Mouse (Mus musculus): Measurements from ENCODE around the gene Exosc10. TPM values are rescaled to one million over a fixed set of nuclear protein-coding genes. Genes with fewer than 3 reads are reported as not detected.

Gene Exosc10
- polyA plus RNA-seq, 1 experiment: 53.7 TPM

GRCm38 (mm10) chr4:148602357-148603120, 44.3 kb downstream of the Exosc10 start, which contains the start of gene Masp2:
Gene Masp2 (plus strand): TSS chr4:148602554.
- no peak within 1 kb of the TSS for H3ac ChIP-seq (ENCODE audit: control insufficient read depth, insufficient read length, low read depth)
- no peaks in the 10 kb centered on the region for H3K27me3 ChIP-seq (ENCODE audit: control insufficient read depth, insufficient read depth, insufficient read length)
- H3K4me3 ChIP-seq (ENCODE audit: insufficient read depth, poor library complexity, severe bottlenecking): no peak within 1 kb of the TSS
- H3K79me3 ChIP-seq (ENCODE audit: low read depth): no peaks in the 10 kb centered on the region
- no peak for TF ChIP-seq MYOD1 (IDR thresholded peaks at IDR 0.05; ENCODE audit: control insufficient read depth, insufficient read length, low read depth)
- no peak for TF ChIP-seq CTCF (IDR thresholded peaks at IDR 0.05; ENCODE audit: control insufficient read depth, insufficient read depth, insufficient read length)
- no peak for TF ChIP-seq USF1 (IDR thresholded peaks at IDR 0.05; ENCODE audit: low read depth)
- TF ChIP-seq MYOG (IDR thresholded peaks at IDR 0.05; ENCODE audit: control insufficient read depth, extremely low read depth, insufficient read length): no peak
- no peak for TF ChIP-seq MAX (IDR thresholded peaks at IDR 0.05)
- no peak for TF ChIP-seq FOSL1 (IDR thresholded peaks at IDR 0.05; ENCODE audit: insufficient read depth, low read length, poor library complexity, severe bottlenecking)
- TF ChIP-seq CEBPB (IDR thresholded peaks at IDR 0.05; ENCODE audit: low read depth): no peak
- H3K79me2 ChIP-seq (ENCODE audit: control insufficient read depth, insufficient read depth): no peaks in the 10 kb centered on the region
- peaks cover 16% of the 10 kb centered on the region for H3K36me3 ChIP-seq (ENCODE audit: control insufficient read depth, insufficient read depth)

GRCm38 (mm10) chr4:148603376-148604139, 45.3 kb downstream of the Exosc10 start:
- no peaks in the 10 kb centered on the region for H3K79me3 ChIP-seq (ENCODE audit: low read depth)
- no peaks in the 10 kb centered on the region for H3K79me2 ChIP-seq (ENCODE audit: control insufficient read depth, insufficient read depth)
- no peaks in the 10 kb centered on the region for H3K27me3 ChIP-seq (ENCODE audit: control insufficient read depth, insufficient read depth, insufficient read length)
- H3K36me3 ChIP-seq (ENCODE audit: control insufficient read depth, insufficient read depth): peaks cover 6% of the 10 kb centered on the region
- no peak overlapping the region for H3K4me3 ChIP-seq (ENCODE audit: insufficient read depth, poor library complexity, severe bottlenecking)
- TF ChIP-seq USF1 (IDR thresholded peaks at IDR 0.05; ENCODE audit: low read depth) (no peak), MAX (IDR thresholded peaks at IDR 0.05) (no peak), CEBPB (IDR thresholded peaks at IDR 0.05; ENCODE audit: low read depth) (no peak), MYOG (IDR thresholded peaks at IDR 0.05; ENCODE audit: control insufficient read depth, extremely low read depth, insufficient read length) (no peak), CTCF (IDR thresholded peaks at IDR 0.05; ENCODE audit: control insufficient read depth, insufficient read depth, insufficient read length) (no peak), MYOD1 (IDR thresholded peaks at IDR 0.05; ENCODE audit: control insufficient read depth, insufficient read length, low read depth) (no peak), FOSL1 (IDR thresholded peaks at IDR 0.05; ENCODE audit: insufficient read depth, low read length, poor library complexity, severe bottlenecking) (no peak)
- no peak overlapping the region for H3ac ChIP-seq (ENCODE audit: control insufficient read depth, insufficient read length, low read depth)

GRCm38 (mm10) chr4:148604141-148604540, 45.9 kb downstream of the Exosc10 start:
- H3ac ChIP-seq (ENCODE audit: control insufficient read depth, insufficient read length, low read depth): no peak overlapping the region
- H3K27me3 ChIP-seq (ENCODE audit: control insufficient read depth, insufficient read depth, insufficient read length): no peaks in the 10 kb centered on the region
- H3K36me3 ChIP-seq (ENCODE audit: control insufficient read depth, insufficient read depth): peaks cover 3% of the 10 kb centered on the region
- no peak for TF ChIP-seq MAX (IDR thresholded peaks at IDR 0.05)
- H3K79me2 ChIP-seq (ENCODE audit: control insufficient read depth, insufficient read depth): no peaks in the 10 kb centered on the region
- H3K79me3 ChIP-seq (ENCODE audit: low read depth): no peaks in the 10 kb centered on the region
- no peak overlapping the region for H3K4me3 ChIP-seq (ENCODE audit: insufficient read depth, poor library complexity, severe bottlenecking)

GRCm38 (mm10) chr4:148604541-148605165, 46.4 kb downstream of the Exosc10 start:
- Histone ChIP-seq H3K79me3 (ENCODE audit: low read depth) (no peaks in the 10 kb centered on the region), H3K4me3 (ENCODE audit: insufficient read depth, poor library complexity, severe bottlenecking) (no peak overlapping the region), H3K27me3 (ENCODE audit: control insufficient read depth, insufficient read depth, insufficient read length) (no peaks in the 10 kb centered on the region), H3K36me3 (ENCODE audit: control insufficient read depth, insufficient read depth) (peaks cover 2% of the 10 kb centered on the region), H3ac (ENCODE audit: control insufficient read depth, insufficient read length, low read depth) (no peak overlapping the region), H3K79me2 (ENCODE audit: control insufficient read depth, insufficient read depth) (no peaks in the 10 kb centered on the region)
- TF ChIP-seq FOSL1 (IDR thresholded peaks at IDR 0.05; ENCODE audit: insufficient read depth, low read length, poor library complexity, severe bottlenecking) (no peak), CTCF (IDR thresholded peaks at IDR 0.05; ENCODE audit: control insufficient read depth, insufficient read depth, insufficient read length) (no peak), MAX (IDR thresholded peaks at IDR 0.05) (no peak), CEBPB (IDR thresholded peaks at IDR 0.05; ENCODE audit: low read depth) (no peak), USF1 (IDR thresholded peaks at IDR 0.05; ENCODE audit: low read depth) (no peak), MYOG (IDR thresholded peaks at IDR 0.05; ENCODE audit: control insufficient read depth, extremely low read depth, insufficient read length) (no peak), MYOD1 (IDR thresholded peaks at IDR 0.05; ENCODE audit: control insufficient read depth, insufficient read length, low read depth) (no peak)

GRCm38 (mm10) chr4:148607758-148608157, 49.5 kb downstream of the Exosc10 start:
- no peak overlapping the region for H3ac ChIP-seq (ENCODE audit: control insufficient read depth, insufficient read length, low read depth)
- peaks cover 31% of the 10 kb centered on the region for H3K36me3 ChIP-seq (ENCODE audit: control insufficient read depth, insufficient read depth)
- no peak overlapping the region for H3K4me3 ChIP-seq (ENCODE audit: insufficient read depth, poor library complexity, severe bottlenecking)
- TF ChIP-seq MYOD1 (IDR thresholded peaks at IDR 0.05; ENCODE audit: control insufficient read depth, insufficient read length, low read depth) (no peak), CTCF (IDR thresholded peaks at IDR 0.05; ENCODE audit: control insufficient read depth, insufficient read depth, insufficient read length) (peak; percentile 54)
- H3K27me3 ChIP-seq (ENCODE audit: control insufficient read depth, insufficient read depth, insufficient read length): no peaks in the 10 kb centered on the region
- H3K79me3 ChIP-seq (ENCODE audit: low read depth): no peaks in the 10 kb centered on the region
- H3K79me2 ChIP-seq (ENCODE audit: control insufficient read depth, insufficient read depth): no peaks in the 10 kb centered on the region
